Mouse (Mus musculus) left cerebral cortex, adult 18-20 months (tissue): Measurements from ENCODE around the gene Plcz1. TPM values are rescaled to one million over a fixed set of nuclear protein-coding genes. Genes with fewer than 3 reads are reported as not detected.

Experiments
- DNase-seq, 2 experiments: peaks; one replicate each; pipeline ENCODE4 v3.0.0; 2021 to 2022; ENCODE audit warnings: low spot score in 2 of 2, mixed read lengths in 1 of 2
- long read RNA-seq, 2 experiments: library from polyadenylated mRNA; stranded (forward); transcript quantifications; one replicate each; pipeline ENCODE4 v2.0.0; 2021
- total RNA-seq, 2 experiments: library from RNA; stranded (reverse); gene quantifications; 2 replicates each; pipeline ENCODE4 v1.2.3; 2021

Gene Plcz1
- total RNA-seq: 1 to 10 TPM; 1.0 to 1.2 TPM
- long read RNA-seq, experiment 1, partial matches to known transcripts: 0 of 1 reads
- long read RNA-seq, experiment 1, other reads (novel, unspliced or antisense): 1 of 1 reads
- long read RNA-seq, experiment 2, partial matches to known transcripts: 0 of 1 reads
- long read RNA-seq, experiment 2, other reads (novel, unspliced or antisense): 1 of 1 reads

GRCm38 (mm10) chr6:140041357-140041756 is at the start of gene Plcz1:
Gene Plcz1, minus strand, starts transcription at chr6:140041457.
- no peak for DNase-seq

GRCm38 (mm10) chr6:140089855-140090254 is 48.6 kb upstream of the Plcz1 start:
- no peak for DNase-seq

GRCm38 (mm10) chr6:140081739-140082138 is 40.5 kb upstream of the Plcz1 start:
- no peak for DNase-seq

- no peak for DNase-seq
Measured at GRCm38 (mm10) chr6:140080933-140081332, 39.7 kb upstream of the Plcz1 start.

GRCm38 (mm10) chr6:140069177-140069576 is 27.9 kb upstream of the Plcz1 start:
- no peak for DNase-seq

- DNase-seq: peak; percentile 8 to 17
Measured at GRCm38 (mm10) chr6:140054271-140054928, 13.1 kb upstream of the Plcz1 start.

- no peak for DNase-seq
Measured at GRCm38 (mm10) chr6:140051476-140051875, 10.2 kb upstream of the Plcz1 start.

GRCm38 (mm10) chr6:140040952-140041351 is 305 bp downstream of the Plcz1 start, which contains the start of gene Capza3:
Gene Capza3, plus strand, starts transcription at chr6:140041252.
- no peak for DNase-seq

GRCm38 (mm10) chr6:140024404-140024803 is 16.9 kb downstream of the Plcz1 start:
- DNase-seq: no peak

GRCm38 (mm10) chr6:140005181-140005580 is 36.1 kb downstream of the Plcz1 start:
- DNase-seq: no peak

- no peak for DNase-seq
Measured at GRCm38 (mm10) chr6:139989597-139989996, 51.7 kb downstream of the Plcz1 start.

GRCm38 (mm10) chr6:139989075-139989474 is 52.2 kb downstream of the Plcz1 start:
- no peak for DNase-seq

- DNase-seq: no peak
Measured at GRCm38 (mm10) chr6:139986564-139986963, 54.7 kb downstream of the Plcz1 start.

GRCm38 (mm10) chr6:139984069-139984468 is 57.2 kb downstream of the Plcz1 start:
- no peak for DNase-seq

- DNase-seq: no peak
Measured at GRCm38 (mm10) chr6:139981061-139981460, 60.2 kb downstream of the Plcz1 start.

GRCm38 (mm10) chr6:139978114-139978513 is 63.1 kb downstream of the Plcz1 start:
- DNase-seq: no peak

GRCm38 (mm10) chr6:139974668-139975067 is 66.6 kb downstream of the Plcz1 start:
- no peak for DNase-seq

GRCm38 (mm10) chr6:139971608-139972298 is 69.5 kb downstream of the Plcz1 start:
- no peak for DNase-seq

- peak in 1 of 2 experiments; percentile 9 for DNase-seq
Measured at GRCm38 (mm10) chr6:139966684-139967083, 74.6 kb downstream of the Plcz1 start.

GRCm38 (mm10) chr6:139964895-139965294 is 76.4 kb downstream of the Plcz1 start:
- DNase-seq: no peak

- DNase-seq: no peak
Measured at GRCm38 (mm10) chr6:139963775-139964174, 77.5 kb downstream of the Plcz1 start.

GRCm38 (mm10) chr6:139957531-139958241 is 83.6 kb downstream of the Plcz1 start:
- DNase-seq: no peak
